Mouse (Mus musculus) adrenal gland, adult 2 months (tissue): Measurements from ENCODE around the gene Pipox. TPM values are rescaled to one million over a fixed set of nuclear protein-coding genes. Genes with fewer than 3 reads are reported as not detected.

ENCODE experiments used
- DNase-seq: peaks from one replicate; pipeline ENCODE4 v3.0.0; 2021
- polyA plus RNA-seq: library from polyadenylated mRNA; depleted of rRNA; stranded (reverse); fragments of >200 nt; gene quantifications from 2 replicates; pipeline ENCODE4 v1.2.3, GENCODE M21; 2012
- total RNA-seq, 2 experiments: library from RNA; stranded (reverse); gene quantifications; 2 replicates each; pipeline ENCODE4 v1.2.3; 2021

The Pipox gene
- total and polyA plus RNA-seq, 3 experiments, result 0.35 to 4.3 (median 1.8) TPM

- DNase-seq, result no peak
Measured at GRCm38 (mm10) chr11:77908468-77908867, 14.6 kb upstream of the Pipox start.

DNA sequence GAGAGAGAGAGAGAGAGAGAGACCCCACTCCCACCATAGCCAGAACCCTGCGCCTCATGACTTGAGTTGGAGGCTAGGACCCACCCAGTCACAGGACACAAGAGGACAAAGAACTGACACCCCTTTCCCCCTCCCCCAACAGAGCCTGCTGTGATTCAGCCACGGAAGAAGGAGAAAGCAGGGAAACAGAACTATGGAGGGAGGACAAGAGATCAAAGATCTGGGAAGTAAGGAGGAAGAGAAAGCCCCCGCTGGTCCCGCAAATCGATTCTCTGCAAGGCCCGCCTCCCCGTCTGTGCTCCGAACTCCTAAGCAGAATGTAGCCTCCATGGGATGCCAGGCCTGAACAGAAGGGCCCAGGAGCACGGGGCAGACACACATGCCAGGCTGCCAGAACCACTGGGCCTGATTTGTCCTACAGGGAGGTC is 12.9 kb upstream of the Pipox start:
- no peak for DNase-seq

GRCm38 (mm10) chr11:77906097-77906687 is 12.3 kb upstream of the Pipox start:
- no peak for DNase-seq

- DNase-seq, result no peak
Measured at GRCm38 (mm10) chr11:77904707-77905106, 10.8 kb upstream of the Pipox start.

GRCm38 (mm10) chr11:77903761-77904160 is 9.9 kb upstream of the Pipox start:
- no peak for DNase-seq

- DNase-seq, result no peak
Measured at GRCm38 (mm10) chr11:77901775-77902355, 8.0 kb upstream of the Pipox start.

DNA sequence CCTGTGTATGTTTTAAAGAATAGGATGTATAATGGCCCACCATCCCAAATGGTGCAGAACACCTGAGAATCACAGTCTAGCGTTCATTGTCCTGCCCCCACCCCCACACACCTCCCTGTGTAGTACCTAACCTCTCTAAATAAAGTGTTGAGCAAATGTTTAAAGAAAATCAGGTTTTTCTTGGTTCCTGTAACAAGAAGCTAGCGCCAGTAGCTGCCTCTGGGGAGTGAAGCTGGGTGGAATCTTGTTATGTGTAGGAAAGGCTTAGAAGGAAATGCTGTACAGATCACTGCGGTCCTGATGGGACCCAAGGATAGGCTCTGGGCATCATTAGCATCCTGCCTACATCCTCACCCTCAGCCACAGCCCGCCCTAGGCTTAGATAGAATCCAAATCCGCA is 7.5 kb upstream of the Pipox start:
- no peak for DNase-seq

GRCm38 (mm10) chr11:77900696-77901095 is 6.8 kb upstream of the Pipox start:
- peak; percentile 47 for DNase-seq

GRCm38 (mm10) chr11:77900187-77900586 is 6.3 kb upstream of the Pipox start:
- no peak for DNase-seq

- peak; percentile 40 for DNase-seq
Measured at GRCm38 (mm10) chr11:77896820-77897805, 3.2 kb upstream of the Pipox start.

DNA sequence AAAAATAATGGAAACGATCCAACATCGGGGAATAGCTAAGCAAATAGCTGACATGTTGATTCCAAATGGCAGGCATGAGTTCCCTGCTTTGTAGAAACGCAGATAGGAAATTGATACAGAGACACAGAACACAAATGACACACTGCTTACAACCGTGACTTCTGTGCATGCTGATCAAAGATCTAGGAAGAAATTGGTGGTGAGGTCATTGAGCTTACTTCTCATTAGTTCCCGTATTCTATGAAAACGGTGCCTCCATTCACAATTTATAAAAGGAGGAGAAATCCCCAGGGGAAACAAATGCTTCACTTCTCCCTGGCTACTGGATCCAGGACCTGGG is 2.6 kb upstream of the Pipox start:
- no peak for DNase-seq

GRCm38 (mm10) chr11:77896011-77896410 is 2.1 kb upstream of the Pipox start:
- DNase-seq, result no peak

GRCm38 (mm10) chr11:77894967-77895366 is 1.1 kb upstream of the Pipox start:
- no peak for DNase-seq

- DNase-seq, result no peak
Measured at GRCm38 (mm10) chr11:77893283-77893682, 613 bp downstream of the Pipox start.

DNA sequence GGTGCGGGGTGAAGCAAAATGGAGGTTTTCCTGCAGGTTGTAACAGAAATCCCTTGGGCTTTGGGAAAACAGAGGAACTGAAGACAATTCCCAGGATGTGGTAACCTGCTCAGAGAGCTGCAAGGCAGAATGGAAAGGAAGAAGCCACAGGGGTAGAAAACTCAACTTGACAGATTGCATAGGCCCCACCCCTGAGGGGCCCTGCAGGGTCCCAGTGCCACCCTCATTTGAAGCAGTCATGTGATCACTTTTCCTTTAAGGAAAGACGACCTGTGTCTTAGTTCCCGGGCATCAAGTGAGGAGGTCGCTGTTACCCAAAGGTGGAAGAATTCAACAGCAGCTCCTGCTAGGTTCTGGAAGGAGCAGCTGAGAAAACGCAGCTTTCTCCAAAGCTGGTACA is 1.0 kb downstream of the Pipox start:
- no peak for DNase-seq

- no peak for DNase-seq
Measured at GRCm38 (mm10) chr11:77890648-77891258, 3.1 kb downstream of the Pipox start.

- DNase-seq, result no peak
Measured at GRCm38 (mm10) chr11:77889484-77889883, 4.4 kb downstream of the Pipox start.

- no peak for DNase-seq
Measured at GRCm38 (mm10) chr11:77888846-77889245, 5.0 kb downstream of the Pipox start.

GRCm38 (mm10) chr11:77887373-77887960 is 6.4 kb downstream of the Pipox start:
- no peak for DNase-seq

DNA sequence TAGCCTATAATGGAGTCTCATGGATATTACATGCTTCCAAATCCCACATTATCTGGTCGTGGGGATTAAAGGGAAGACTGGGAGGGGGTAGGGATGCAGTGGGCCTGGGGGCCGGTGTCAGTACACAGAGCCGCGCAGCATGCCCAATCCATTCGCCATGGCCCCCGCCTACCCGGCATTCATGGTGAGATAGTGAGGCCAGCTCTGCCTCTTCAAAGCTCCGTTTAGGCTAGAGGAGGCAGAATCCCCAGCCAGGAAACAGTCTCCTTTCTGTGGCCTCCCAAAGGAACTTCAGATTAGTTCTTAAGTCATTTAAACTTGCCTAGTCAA is 8.7 kb downstream of the Pipox start:
- DNase-seq, result no peak

GRCm38 (mm10) chr11:77884524-77885245 is 9.2 kb downstream of the Pipox start:
- peak; percentile 56 for DNase-seq

DNA sequence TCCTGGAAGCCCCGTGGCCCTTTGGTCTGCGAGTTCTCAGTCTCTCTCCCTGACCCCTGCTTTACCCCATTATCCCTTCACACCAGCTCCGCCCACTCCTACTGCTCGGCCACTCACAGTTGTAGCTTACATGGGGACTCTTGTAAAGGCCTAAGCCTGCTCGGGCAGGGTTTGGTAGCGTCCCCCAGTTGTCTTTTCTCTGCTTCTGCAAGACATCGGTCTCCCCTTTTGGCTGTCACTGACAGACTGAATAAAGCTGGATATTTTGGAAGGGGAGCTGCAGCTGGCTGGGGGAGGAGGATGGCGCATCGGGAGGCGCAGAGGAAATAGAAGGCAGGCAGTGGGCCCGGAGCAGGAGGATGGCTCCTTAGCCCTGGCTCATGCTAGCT is 17.1 kb downstream of the Pipox start:
- no peak for DNase-seq
